Mouse (Mus musculus) layer of hippocampus, postnatal 25 days (tissue): Measurements from ENCODE around the gene Prickle2. TPM values are rescaled to one million over a fixed set of nuclear protein-coding genes. Genes with fewer than 3 reads are reported as not detected.

Source experiments
- DNase-seq, 2 experiments: peaks; one replicate each; pipeline ENCODE4 v3.0.0; 2022; ENCODE audit warnings: mixed read lengths in 2 of 2, low spot score in 1 of 2; ENCODE audit errors: extremely low spot score in 1 of 2
- total RNA-seq, 2 experiments: library from RNA; stranded (reverse); gene quantifications; 2 replicates each; pipeline ENCODE4 v1.2.3; 2021

Gene Prickle2
- total RNA-seq, 2 experiments from 2014 or later, result 200 to 203 TPM

DNA sequence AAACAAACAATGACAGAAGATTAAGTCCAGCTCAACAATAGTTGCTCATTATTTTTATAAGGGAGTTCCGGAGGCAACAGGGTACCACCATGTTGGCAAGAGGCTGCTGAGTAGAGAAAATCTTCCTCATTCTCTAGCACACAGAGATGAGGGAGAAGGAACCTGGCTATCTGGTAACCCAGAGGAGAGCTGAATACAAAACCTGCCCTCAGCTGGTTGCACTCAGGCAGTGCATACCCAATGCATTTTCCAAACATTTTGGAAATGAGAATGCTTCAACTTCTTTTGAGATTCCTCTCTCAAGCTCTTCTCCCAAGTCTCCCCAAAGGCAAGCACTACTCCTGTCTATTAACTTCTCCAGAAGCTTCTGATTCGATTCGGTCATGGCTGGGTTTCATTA lies 36.3 kb downstream of the Prickle2 start:
- no peak for DNase-seq

- no peak for DNase-seq
Measured at GRCm38 (mm10) chr6:92667544-92667943, 38.4 kb downstream of the Prickle2 start.

DNA sequence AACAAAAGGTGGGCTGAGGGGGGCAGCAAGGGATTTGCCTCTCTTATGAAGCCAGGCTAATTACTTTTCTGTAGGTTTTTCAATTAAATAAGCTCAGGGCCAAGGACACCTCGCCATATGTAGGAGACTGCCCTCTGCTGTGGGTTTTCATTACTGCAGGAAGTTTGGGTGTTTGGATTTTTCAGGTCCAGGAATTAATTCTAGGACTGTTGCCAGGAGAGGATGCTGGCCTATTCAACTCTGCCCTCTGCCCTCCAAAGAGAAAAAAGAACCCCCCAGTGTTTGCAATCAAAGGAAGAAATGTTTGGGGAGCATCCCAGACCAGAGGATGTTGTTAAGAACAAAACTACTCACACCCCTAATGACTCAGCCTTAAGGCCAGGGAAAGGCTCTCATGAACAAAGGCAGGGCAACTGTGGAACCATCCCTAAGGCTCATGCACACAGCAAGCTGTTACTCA lies 40.4 kb downstream of the Prickle2 start:
- DNase-seq, result peak; percentile 67 to 90

DNA sequence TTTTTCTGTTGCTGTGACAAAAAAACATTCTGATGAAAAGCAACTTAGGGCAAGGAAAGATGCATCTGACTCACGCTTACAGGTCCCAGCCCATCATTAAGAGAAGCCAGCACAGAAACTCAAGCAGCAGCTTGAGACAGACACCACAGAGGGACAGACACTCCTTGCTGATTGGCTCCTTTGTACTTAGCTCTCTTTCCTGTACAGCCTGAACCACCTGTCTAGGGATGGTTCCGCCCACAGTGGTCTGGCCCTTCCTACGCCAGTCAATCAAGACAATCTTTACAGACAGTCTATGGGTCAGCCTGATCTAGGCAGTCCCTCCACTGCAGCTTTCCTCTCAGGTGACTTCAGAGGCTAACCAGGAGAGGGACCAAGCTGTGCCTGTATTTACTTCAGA lies 42.1 kb downstream of the Prickle2 start:
- DNase-seq, result no peak

DNA sequence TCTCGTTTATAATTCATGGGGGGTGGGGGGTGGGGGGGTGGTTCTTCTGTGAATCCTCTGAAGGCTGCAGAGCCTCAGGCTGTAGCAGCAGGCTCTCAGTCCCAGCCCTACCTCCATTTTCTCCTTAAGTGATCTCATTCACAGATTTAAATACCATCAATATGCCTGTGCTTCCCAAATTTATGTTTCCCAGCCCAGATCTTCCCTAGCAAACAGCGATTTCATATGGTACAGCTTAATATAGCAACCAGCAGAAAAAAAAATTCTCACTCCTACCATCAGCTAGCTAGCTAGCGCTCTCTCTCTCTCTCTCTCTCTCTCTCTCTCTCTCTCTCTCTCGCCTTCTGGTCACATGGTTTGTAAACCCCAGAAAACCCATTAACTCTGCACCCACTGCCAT lies 42.5 kb downstream of the Prickle2 start:
- DNase-seq, result no peak

GRCm38 (mm10) chr6:92649063-92649462 lies 56.9 kb downstream of the Prickle2 start:
- no peak for DNase-seq

DNA sequence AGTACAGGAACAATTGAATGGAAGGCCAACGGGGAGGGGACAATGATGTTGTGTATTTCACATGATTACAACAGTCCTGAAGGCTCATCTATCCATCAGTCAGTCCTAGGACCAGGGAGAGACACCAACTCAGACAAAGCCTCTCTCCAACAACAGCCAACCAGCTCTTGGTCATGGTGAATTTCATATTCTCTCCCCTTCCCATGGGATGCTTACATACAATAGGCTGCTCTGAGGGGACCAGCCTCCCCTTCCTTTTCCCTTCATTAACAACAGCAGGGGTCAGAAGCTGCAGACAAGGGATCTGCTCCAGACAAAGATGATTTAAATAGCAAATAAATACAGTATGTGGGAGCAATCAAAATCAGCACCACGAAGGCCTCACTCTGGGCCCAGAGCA lies 57.4 kb downstream of the Prickle2 start:
- DNase-seq, result no peak

- no peak for DNase-seq
Measured at GRCm38 (mm10) chr6:92642929-92643328, 63.0 kb downstream of the Prickle2 start.

GRCm38 (mm10) chr6:92641956-92642355 lies 64.0 kb downstream of the Prickle2 start:
- DNase-seq, result no peak

DNA sequence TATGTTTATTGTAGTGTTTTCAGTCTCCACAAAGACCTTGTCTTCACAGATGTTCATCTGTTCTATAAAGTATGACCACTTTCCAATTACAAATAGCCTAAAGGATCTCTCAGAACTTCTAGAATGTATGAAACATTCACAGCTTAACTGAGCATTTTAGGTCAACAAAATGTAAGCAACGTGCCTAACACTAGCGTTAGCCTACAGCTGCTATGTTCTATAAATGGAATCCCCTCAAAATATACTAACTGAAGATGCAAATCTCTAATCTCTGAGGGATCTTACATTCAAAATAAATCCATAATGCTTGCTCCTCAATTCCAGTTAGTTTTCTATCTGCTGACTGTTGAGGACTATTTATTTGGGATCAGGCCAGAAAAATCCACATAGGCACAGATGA lies 65.1 kb downstream of the Prickle2 start:
- DNase-seq, result no peak

DNA sequence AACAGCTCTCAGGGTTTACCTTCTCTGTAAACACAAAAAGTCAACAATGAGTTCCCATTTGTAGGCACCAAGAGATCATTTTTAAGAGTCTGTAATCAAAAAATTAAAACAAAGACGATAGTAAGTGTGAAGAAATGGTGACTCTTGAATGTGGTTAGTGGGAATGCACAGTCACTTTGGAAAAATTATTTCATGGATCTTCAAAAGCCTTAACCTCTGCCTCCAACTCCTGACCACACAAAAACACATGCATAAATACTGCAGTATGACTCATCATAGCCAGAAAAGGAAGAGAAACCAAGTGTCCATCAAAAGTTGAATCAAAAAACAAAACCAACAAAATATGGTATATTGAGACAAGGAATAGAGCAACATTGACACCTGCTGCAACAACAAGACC lies 69.5 kb downstream of the Prickle2 start:
- DNase-seq, result no peak

GRCm38 (mm10) chr6:92634876-92635468 lies 71.0 kb downstream of the Prickle2 start:
- DNase-seq, result no peak

DNA sequence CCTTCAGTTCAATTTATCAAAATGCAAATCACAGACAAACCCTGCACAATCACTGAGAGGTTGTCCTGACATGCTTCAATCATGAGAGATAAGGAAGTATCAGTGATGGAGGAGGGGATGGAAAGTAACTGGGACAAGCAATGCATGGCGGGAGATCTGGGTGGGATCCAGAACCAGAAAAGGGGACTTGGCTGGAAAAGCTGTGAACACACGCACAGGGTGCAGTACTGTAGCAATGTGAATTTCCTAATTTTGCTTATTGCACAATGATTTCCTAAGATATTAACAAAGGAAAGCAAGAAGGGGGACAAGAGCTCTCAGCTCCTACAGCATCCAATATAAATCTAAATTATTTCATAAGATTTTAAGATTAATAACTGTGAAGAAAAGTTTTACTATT lies 75.0 kb downstream of the Prickle2 start:
- DNase-seq, result no peak

- no peak for DNase-seq
Measured at GRCm38 (mm10) chr6:92627711-92628110, 78.2 kb downstream of the Prickle2 start.

DNA sequence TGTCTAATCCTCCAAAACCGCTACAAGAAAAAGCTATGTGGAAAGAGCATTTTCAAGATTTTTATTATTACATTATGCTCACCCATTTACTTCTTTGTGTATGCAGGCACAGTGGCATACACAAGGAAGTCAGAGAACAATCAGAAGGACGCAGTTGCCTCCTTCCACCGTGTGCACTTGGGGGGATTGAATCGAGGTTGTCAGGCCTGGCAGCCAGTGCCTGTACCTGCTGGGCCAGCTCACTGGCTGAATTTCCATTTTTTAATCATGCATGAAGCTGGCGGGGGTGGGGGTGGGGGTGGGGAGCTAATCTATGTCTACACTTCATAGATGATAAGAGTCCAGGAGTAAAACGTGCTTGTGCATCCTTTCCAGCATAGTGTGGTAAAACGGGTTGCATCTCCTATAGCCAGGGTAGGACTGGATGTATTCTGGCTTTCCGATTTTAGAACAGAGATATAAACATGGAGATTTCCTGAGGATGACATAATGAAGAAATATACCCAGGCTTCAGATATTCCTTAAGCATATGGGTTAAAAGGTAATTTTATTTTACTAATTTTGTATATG lies 78.8 kb downstream of the Prickle2 start:
- DNase-seq, result no peak

DNA sequence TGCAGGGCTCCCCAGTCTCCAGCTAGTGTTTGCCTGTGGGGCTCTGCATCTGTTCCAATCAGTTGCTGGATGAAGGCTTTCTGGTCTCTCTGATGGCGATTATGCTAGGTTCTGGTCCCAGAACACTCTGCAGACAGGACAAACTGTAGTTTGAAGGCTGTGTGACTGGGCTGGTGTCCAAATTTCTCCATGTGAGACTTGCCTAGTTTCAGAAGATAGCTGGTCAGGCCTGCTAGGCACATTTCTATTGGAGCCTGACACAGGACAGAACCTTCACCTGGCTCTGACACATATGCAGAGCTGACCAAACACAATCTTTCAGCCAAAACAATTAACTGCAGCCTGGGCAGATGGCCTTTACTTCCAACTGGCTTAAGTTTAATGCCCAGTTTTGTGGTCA lies 80.0 kb downstream of the Prickle2 start:
- no peak for DNase-seq

GRCm38 (mm10) chr6:92624306-92624705 lies 81.6 kb downstream of the Prickle2 start:
- DNase-seq, result no peak

GRCm38 (mm10) chr6:92617183-92617582 lies 88.8 kb downstream of the Prickle2 start:
- no peak for DNase-seq

DNA sequence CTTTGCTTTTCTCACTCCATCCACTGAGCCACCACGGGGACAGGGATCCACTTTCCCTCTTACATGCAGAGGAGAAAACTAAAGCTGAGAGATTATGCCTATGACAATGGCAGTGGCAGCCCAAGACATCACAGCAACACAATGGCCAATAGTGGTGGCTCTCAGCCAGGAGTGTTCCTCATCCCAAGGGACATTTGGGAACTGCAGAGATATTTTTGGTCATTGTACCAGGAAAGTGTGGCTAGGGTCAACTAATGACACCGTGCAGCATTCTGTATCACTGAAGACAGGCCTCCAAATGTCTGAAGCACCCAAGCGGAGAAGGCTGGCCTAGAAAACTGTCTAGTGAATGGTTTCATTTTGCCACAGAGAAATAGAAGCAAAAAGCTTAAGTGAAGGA lies 91.2 kb downstream of the Prickle2 start:
- DNase-seq, result no peak

DNA sequence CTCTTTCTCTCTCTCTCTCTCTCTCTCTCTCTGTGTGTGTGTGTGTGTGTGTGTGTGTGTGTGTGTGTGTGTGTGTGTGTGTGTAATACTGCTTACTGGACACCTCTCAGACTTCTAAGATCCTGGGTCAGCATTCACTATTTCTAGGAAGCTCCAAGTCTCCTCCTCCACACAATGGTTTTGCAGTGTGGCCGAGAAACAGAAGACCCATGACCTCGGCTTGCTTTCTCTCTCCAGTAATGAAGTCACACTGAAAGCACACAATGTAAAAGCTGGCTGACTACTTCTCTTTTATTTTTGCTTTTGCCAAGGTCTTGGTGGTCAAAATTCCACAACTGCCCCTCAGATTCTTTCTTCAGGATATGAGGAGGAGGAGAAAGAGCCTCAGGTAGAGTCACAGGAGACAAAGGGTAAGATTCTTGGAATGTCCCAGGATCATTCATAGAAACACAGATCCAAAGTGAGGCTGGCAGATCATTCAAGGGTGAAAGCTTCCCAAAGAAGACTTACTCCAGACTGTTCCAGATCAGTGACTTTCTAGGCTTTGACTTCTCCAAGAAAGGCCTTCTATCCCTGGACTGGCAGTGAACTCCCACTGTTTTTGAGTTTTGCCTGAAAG lies 93.7 kb downstream of the Prickle2 start:
- no peak for DNase-seq

DNA sequence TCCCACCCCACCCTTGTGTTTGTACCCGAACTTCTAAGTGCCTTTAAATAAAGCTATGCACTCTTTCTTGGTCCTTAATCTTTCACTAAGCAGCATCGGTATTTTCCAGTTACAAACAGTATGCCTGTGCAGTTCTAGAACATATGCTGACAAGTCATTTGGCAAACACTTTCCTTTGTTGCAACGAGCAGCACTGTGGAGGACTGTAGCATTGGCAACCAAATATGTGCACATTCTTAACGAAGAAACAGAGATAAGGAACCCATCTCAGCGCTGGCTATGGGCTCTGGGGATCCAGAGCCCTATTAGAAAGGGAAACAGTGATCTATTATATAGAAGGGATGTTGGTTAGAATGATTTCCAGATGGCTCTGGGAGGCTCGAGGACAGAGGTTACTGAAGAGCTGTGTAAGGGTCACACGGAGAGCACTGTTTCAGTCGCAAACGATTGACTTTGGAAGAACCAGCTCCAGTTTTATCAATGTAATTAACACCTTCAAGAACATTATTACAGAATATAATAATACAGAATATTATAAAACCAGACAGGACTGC lies 96.2 kb downstream of the Prickle2 start:
- no peak for DNase-seq

- DNase-seq, result no peak
Measured at GRCm38 (mm10) chr6:92609078-92609477, 96.9 kb downstream of the Prickle2 start.
